Mouse (Mus musculus): ENCODE results near the gene Eif3l.

GRCm38 (mm10) chr15:79057850-79058249 lies 17.1 kb upstream of the Eif3l start:
- TF ChIP-seq CTCF (IDR thresholded peaks at IDR 0.05; ENCODE audit: low read depth) (0 out of 2 replicates have a peak, but pooled peaks have one; percentile 16), EP300 (IDR thresholded peaks at IDR 0.05; ENCODE audit: low read depth) (peak; percentile 53)

All from liver, embryonic 14.5 days (tissue).